Mouse (Mus musculus): ENCODE measurements around the gene Tbcel. TPM values are rescaled to one million over a fixed set of nuclear protein-coding genes. Genes with fewer than 3 reads are reported as not detected.

Tbcel gene
- polyA plus RNA-seq, 1 experiment from 2014 or later = 10.8 TPM

GRCm38 (mm10) chr9:42463220-42463989 lies 44.2 kb downstream of the Tbcel start:
- WGBS (ENCODE audit: insufficient replicate concordance) = 30% methylated on average over 8 of the region's 8 CpGs
- Histone ChIP-seq H3K9ac (peak overlapping the region; percentile 65), H3K27me3 (no peaks in the 10 kb centered on the region), H3K27ac (peak overlapping the region; percentile 97), H3K9me3 (replicated peaks) (no peaks in the 10 kb centered on the region), H3K4me1 (replicated peaks) (peaks cover 91% of the 10 kb centered on the region), H3K4me2 (peak overlapping the region; percentile 62), H3K4me3 (replicated peaks) (peak overlapping the region; percentile 42), H3K36me3 (peaks cover 4% of the 10 kb centered on the region; the same call in 1 of the 2 replicates)
- DNase-seq (peak; percentile 81), ATAC-seq (ENCODE audit: low read depth) (peak; percentile 90)

- 35% methylated on average over 7 of the region's 7 CpGs for WGBS (ENCODE audit: insufficient replicate concordance)
- DNase-seq (peak; percentile 43), ATAC-seq (ENCODE audit: low read depth) (peak; percentile 45; the same call in 1 of the 2 replicates)
- peak overlapping the region; percentile 42 for H3K4me3 ChIP-seq (replicated peaks)
- H3K36me3 ChIP-seq = peaks cover 10% of the 10 kb centered on the region
- H3K27me3 ChIP-seq = no peaks in the 10 kb centered on the region
- H3K9ac ChIP-seq = peak overlapping the region; percentile 65
- peak overlapping the region; percentile 97 for H3K27ac ChIP-seq
- H3K4me2 ChIP-seq = peak overlapping the region; percentile 62
- no peaks in the 10 kb centered on the region for H3K9me3 ChIP-seq (replicated peaks)
- H3K4me1 ChIP-seq (replicated peaks) = peaks cover 91% of the 10 kb centered on the region
Measured at GRCm38 (mm10) chr9:42462585-42463219, 44.9 kb downstream of the Tbcel start.

DNA sequence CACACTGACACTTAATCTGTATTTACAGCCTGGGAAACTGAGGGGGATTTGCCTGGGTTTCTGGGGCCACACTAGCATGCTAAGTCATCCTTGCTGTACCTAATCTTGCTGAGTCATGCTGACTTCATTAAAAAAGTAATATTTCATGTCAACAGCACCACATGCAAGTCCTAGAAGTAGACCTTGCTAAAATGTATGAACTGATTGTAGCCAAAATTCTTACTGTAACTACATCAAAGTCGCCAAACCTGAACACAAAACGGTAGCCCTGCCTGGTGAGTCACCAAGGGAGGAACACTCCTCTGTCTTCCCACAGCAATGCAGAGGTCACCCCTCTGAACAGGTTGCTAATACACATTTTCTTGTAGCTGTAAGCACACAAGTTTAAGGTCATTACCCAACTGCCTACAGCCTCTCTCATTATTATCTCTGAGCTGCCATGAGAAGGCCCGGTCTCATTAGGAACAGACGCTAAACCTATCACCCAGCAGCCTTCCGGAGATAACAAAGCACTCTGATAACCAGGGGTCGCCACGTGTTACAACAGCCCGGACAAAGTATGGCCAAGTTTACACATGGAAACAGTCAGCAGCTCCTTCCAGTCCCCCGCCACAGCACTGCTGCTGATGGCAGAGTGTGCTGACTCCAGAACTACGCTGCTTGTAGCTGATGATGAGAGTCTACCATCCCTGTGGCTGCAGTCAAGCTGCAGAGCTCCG lies 46.1 kb downstream of the Tbcel start:
- 5% methylated on average over 11 of the region's 11 CpGs for WGBS (ENCODE audit: insufficient replicate concordance)
- Histone ChIP-seq H3K36me3 (peaks cover 16% of the 10 kb centered on the region), H3K9me3 (replicated peaks) (no peaks in the 10 kb centered on the region), H3K9ac (peak overlapping the region; percentile 79), H3K4me1 (replicated peaks) (peaks cover 90% of the 10 kb centered on the region), H3K4me3 (replicated peaks) (peak overlapping the region; percentile 65), H3K4me2 (peak overlapping the region; percentile 74), H3K27ac (peak overlapping the region; percentile 99), H3K27me3 (no peaks in the 10 kb centered on the region)
- peak; percentile 74 for DNase-seq
- ATAC-seq (ENCODE audit: low read depth) = peak; percentile 78

DNA sequence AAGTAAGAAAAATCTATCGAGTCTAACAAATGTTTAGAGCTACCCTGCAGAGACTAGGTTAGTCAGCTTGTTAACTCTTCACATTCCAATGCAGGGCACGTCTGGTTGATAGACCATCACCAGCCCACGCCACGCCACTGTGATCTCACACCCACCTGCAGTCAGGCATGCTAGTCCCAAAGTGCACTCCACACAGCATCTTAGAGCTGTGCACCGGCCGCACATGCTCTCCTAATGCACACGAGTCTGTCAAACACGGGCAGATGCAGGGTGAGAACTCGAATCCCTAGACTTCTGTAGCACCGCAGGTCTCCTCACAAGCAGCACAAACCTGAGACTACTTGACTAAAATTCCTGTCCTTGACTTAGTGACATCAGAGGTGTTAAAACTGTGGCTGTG lies 47.3 kb downstream of the Tbcel start:
- WGBS (ENCODE audit: insufficient replicate concordance) = 76% methylated on average over 10 of the region's 10 CpGs
- no peaks in the 10 kb centered on the region for H3K27me3 ChIP-seq
- peak overlapping the region; percentile 74 for H3K4me2 ChIP-seq
- no peaks in the 10 kb centered on the region for H3K9me3 ChIP-seq (replicated peaks)
- DNase-seq = no peak
- H3K36me3 ChIP-seq = peaks cover 21% of the 10 kb centered on the region
- no peak for ATAC-seq (ENCODE audit: low read depth)
- H3K9ac ChIP-seq = peak overlapping the region; percentile 79
- peak overlapping the region; percentile 99 for H3K27ac ChIP-seq
- H3K4me3 ChIP-seq (replicated peaks) = peak overlapping the region; percentile 65
- H3K4me1 ChIP-seq (replicated peaks) = peaks cover 90% of the 10 kb centered on the region

- Histone ChIP-seq H3K4me2 (peak overlapping the region; percentile 74), H3K4me1 (replicated peaks) (peaks cover 94% of the 10 kb centered on the region), H3K4me3 (replicated peaks) (peak overlapping the region; percentile 65), H3K9ac (peak overlapping the region; percentile 79), H3K9me3 (replicated peaks) (no peaks in the 10 kb centered on the region), H3K27ac (peak overlapping the region; percentile 99), H3K36me3 (peaks cover 24% of the 10 kb centered on the region), H3K27me3 (no peaks in the 10 kb centered on the region)
- ATAC-seq (ENCODE audit: low read depth) = no peak
- DNase-seq = no peak
- 78% methylated on average over 6 of the region's 6 CpGs for WGBS (ENCODE audit: insufficient replicate concordance)
Measured at GRCm38 (mm10) chr9:42459736-42460135, 47.9 kb downstream of the Tbcel start.

GRCm38 (mm10) chr9:42458741-42459515 lies 48.7 kb downstream of the Tbcel start:
- Histone ChIP-seq H3K9ac (peak overlapping the region; percentile 79), H3K4me3 (replicated peaks) (peak overlapping the region; percentile 65), H3K36me3 (peaks cover 28% of the 10 kb centered on the region), H3K4me2 (peak overlapping the region; percentile 74), H3K27me3 (no peaks in the 10 kb centered on the region), H3K9me3 (replicated peaks) (no peaks in the 10 kb centered on the region), H3K27ac (peak overlapping the region; percentile 99), H3K4me1 (replicated peaks) (peaks cover 89% of the 10 kb centered on the region)
- DNase-seq (no peak), ATAC-seq (ENCODE audit: low read depth) (no peak)
- WGBS (ENCODE audit: insufficient replicate concordance) = 72% methylated on average over 9 of the region's 9 CpGs

- Histone ChIP-seq H3K4me2 (peak overlapping the region; percentile 74; the same call in 1 of the 2 replicates), H3K36me3 (peaks cover 33% of the 10 kb centered on the region), H3K27me3 (no peaks in the 10 kb centered on the region), H3K9ac (no peak overlapping the region), H3K9me3 (replicated peaks) (no peaks in the 10 kb centered on the region), H3K27ac (peak overlapping the region; percentile 99), H3K4me3 (replicated peaks) (no peak overlapping the region), H3K4me1 (replicated peaks) (peaks cover 91% of the 10 kb centered on the region)
- 82% methylated on average over 8 of the region's 8 CpGs for WGBS (ENCODE audit: insufficient replicate concordance)
- ATAC-seq (ENCODE audit: low read depth) (peak; percentile 7; the same call in 1 of the 2 replicates), DNase-seq (no peak)
Measured at GRCm38 (mm10) chr9:42457501-42457900, 50.1 kb downstream of the Tbcel start.

GRCm38 (mm10) chr9:42454364-42454763 lies 53.2 kb downstream of the Tbcel start:
- Histone ChIP-seq H3K9me3 (replicated peaks) (no peaks in the 10 kb centered on the region), H3K4me2 (no peak overlapping the region), H3K4me1 (replicated peaks) (peaks cover 61% of the 10 kb centered on the region), H3K36me3 (peaks cover 58% of the 10 kb centered on the region), H3K27me3 (no peaks in the 10 kb centered on the region), H3K4me3 (replicated peaks) (no peak overlapping the region), H3K27ac (no peak overlapping the region), H3K9ac (no peak overlapping the region)
- ATAC-seq (ENCODE audit: low read depth) (no peak), DNase-seq (no peak)
- WGBS (ENCODE audit: insufficient replicate concordance) = 93% methylated on average over 8 of the region's 8 CpGs

GRCm38 (mm10) chr9:42449043-42449442 lies 58.6 kb downstream of the Tbcel start:
- DNase-seq (no peak), ATAC-seq (ENCODE audit: low read depth) (no peak)
- Histone ChIP-seq H3K4me2 (no peak overlapping the region), H3K4me3 (replicated peaks) (no peak overlapping the region), H3K36me3 (peaks cover 82% of the 10 kb centered on the region), H3K27me3 (no peaks in the 10 kb centered on the region), H3K9me3 (replicated peaks) (no peaks in the 10 kb centered on the region), H3K27ac (no peak overlapping the region), H3K9ac (no peak overlapping the region), H3K4me1 (replicated peaks) (peaks cover 14% of the 10 kb centered on the region)
- WGBS (ENCODE audit: insufficient replicate concordance) = 75% methylated on average over 6 of the region's 6 CpGs

GRCm38 (mm10) chr9:42442100-42442499 lies 65.5 kb downstream of the Tbcel start:
- Histone ChIP-seq H3K27me3 (no peaks in the 10 kb centered on the region), H3K36me3 (peaks cover 94% of the 10 kb centered on the region), H3K4me2 (no peak overlapping the region), H3K4me3 (replicated peaks) (no peak overlapping the region), H3K9ac (no peak overlapping the region), H3K4me1 (replicated peaks) (0 out of 2 replicates have a peak, but pooled peaks cover 4% of the 10 kb centered on the region), H3K9me3 (replicated peaks) (no peaks in the 10 kb centered on the region), H3K27ac (no peak overlapping the region)
- WGBS (ENCODE audit: insufficient replicate concordance) = 87% methylated on average over 8 of the region's 8 CpGs
- ATAC-seq (ENCODE audit: low read depth) = no peak
- no peak for DNase-seq

Measured in liver, embryonic 13.5 days (tissue).